Mouse (Mus musculus) lung, embryonic 16.5 days (tissue): ENCODE results near the gene Kctd8. TPM values are rescaled to one million over a fixed set of nuclear protein-coding genes. Genes with fewer than 3 reads are reported as not detected.
"Not testable (repeated sequence)": the region's sequence is repeated elsewhere in the genome, so short reads cannot be mapped to it uniquely, and the experiment has no call there.

Experiments used
- ATAC-seq: fragments of 200-750 bp; cut with Nextera tagmentation; 2 replicates; pipeline ENCODE4 v1.8.0; 2017; ENCODE audit warnings: low read depth, mild to moderate bottlenecking, moderate library complexity
- H3K27ac ChIP-seq: fragments of 300-500 bp; sonication (generic); 2 replicates; pipeline ENCODE4 v1.5.1; 2014; ENCODE audit warnings: mild to moderate bottlenecking, control low read depth, low read length
- H3K27me3 ChIP-seq: fragments of 300-500 bp; sonication (generic); 2 replicates; pipeline ENCODE4 v1.6.1; 2014; ENCODE audit warnings: low read depth, low read length, mixed read lengths; ENCODE audit not compliant: control insufficient read depth, insufficient read depth
- H3K36me3 ChIP-seq: fragments of 300-500 bp; sonication (generic); 2 replicates; pipeline ENCODE4 v1.6.1; 2014; ENCODE audit warnings: low read length; ENCODE audit not compliant: control insufficient read depth, insufficient read depth
- H3K4me1 ChIP-seq: fragments of 300-500 bp; sonication (generic); replicated peaks from 2 replicates; pipeline ENCODE4 v1.6.1; 2014; ENCODE audit warnings: low read length, mixed read lengths; ENCODE audit not compliant: control insufficient read depth, insufficient read depth
- H3K4me2 ChIP-seq: fragments of 300-500 bp; sonication (generic); 2 replicates; pipeline ENCODE4 v1.6.1; 2014; ENCODE audit warnings: low read depth, low read length, control low read depth
- H3K4me3 ChIP-seq: fragments of 300-500 bp; sonication (generic); 2 replicates; pipeline ENCODE4 v1.5.1; 2014; ENCODE audit warnings: mild to moderate bottlenecking, low read length, control low read depth
- H3K9ac ChIP-seq: fragments of 300-500 bp; sonication (generic); 2 replicates; pipeline ENCODE4 v1.6.1; 2014; ENCODE audit warnings: low read length, control low read depth
- H3K9me3 ChIP-seq: fragments of 300-500 bp; sonication (generic); 2 replicates; pipeline ENCODE4 v1.6.1; 2016; ENCODE audit warnings: low read length; ENCODE audit not compliant: control insufficient read depth
- WGBS: fragments of 180-500 bp; shearing (Covaris S2); extraction: QIAGEN DNeasy Blood & Tissue Kit; methylation state at CpG from one replicate; pipeline ENCODE4 v1.1.7; 2014; 5-methylcytosine and 5-hydroxymethylcytosine counted together
- polyA plus RNA-seq: library from polyadenylated mRNA; unstranded; fragments of >200 nt; fragmentation: Nextera tagmentation; extraction: Ambion mirVana; gene quantifications from 2 replicates; pipeline ENCODE4 v1.2.1, GENCODE M21; 2015

Gene Kctd8
- polyA plus RNA-seq, 1 experiment from 2014 or later = 3.3 TPM

- no peak overlapping the region for H3K4me3 ChIP-seq
- WGBS = 77% methylated on average over 7 of the region's 7 CpGs
- H3K36me3 ChIP-seq = no peaks in the 10 kb centered on the region
- H3K4me1 ChIP-seq = no peaks in the 10 kb centered on the region
- no peaks in the 10 kb centered on the region for H3K9me3 ChIP-seq
- no peak overlapping the region for H3K9ac ChIP-seq
- no peak for ATAC-seq
- no peak overlapping the region for H3K4me2 ChIP-seq
- H3K27ac ChIP-seq = no peak overlapping the region
- no peaks in the 10 kb centered on the region for H3K27me3 ChIP-seq
These were observed 28.9 kb downstream of the Kctd8 start for GRCm38 (mm10) chr5:69312611-69313010.

DNA sequence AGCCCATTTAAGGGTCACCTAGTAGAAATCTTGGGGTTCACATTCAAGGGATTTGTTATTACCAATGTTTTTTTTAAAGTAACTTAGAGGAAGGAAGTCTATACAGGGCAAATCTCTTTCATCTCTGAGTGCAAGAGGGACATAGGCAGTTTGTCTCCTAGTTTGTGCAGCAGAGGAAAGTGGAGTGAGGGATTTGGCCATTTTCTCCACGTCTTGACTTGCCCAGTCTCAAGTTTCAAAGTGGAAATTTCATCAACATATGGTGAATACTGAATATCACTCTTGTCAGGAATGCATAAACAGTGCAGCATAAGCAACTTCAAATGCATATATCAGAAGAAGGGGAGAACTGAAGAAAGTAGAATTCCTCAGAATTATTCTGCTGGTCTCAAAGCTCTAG, 39.8 kb downstream of the Kctd8 start:
- H3K9me3 ChIP-seq = no peaks in the 10 kb centered on the region
- no peaks in the 10 kb centered on the region for H3K4me1 ChIP-seq
- no peaks in the 10 kb centered on the region for H3K36me3 ChIP-seq
- H3K27me3 ChIP-seq = no peaks in the 10 kb centered on the region
- 7% methylated on average over 1 of the region's 1 CpGs for WGBS
- no peak overlapping the region for H3K4me2 ChIP-seq
- H3K4me3 ChIP-seq = no peak overlapping the region
- H3K27ac ChIP-seq = no peak overlapping the region
- peak; percentile 38; the same call in 1 of the 2 replicates for ATAC-seq
- H3K9ac ChIP-seq = no peak overlapping the region

DNA sequence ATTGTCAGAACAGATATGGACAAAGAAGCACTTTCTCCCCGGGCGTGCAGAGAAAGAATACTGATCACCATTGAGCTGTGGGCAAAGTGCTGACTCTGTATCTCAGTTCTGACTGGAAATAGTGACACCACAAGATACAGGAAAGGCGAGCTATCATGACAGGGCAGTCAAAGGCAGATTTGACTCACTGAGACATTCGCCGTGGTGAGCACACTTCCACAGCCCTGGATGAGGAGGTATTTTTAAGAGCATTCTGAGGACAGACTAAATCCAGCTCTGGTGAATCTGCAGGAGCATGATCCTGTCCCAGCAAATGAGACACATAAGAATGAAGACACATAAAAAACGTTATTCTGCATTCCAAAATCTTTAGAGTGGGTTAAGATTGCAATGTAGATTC, 49.1 kb downstream of the Kctd8 start:
- no peaks in the 10 kb centered on the region for H3K4me1 ChIP-seq
- no peak overlapping the region for H3K27ac ChIP-seq
- no peaks in the 10 kb centered on the region for H3K9me3 ChIP-seq
- no peak overlapping the region for H3K4me3 ChIP-seq
- no peak overlapping the region for H3K9ac ChIP-seq
- no peaks in the 10 kb centered on the region for H3K27me3 ChIP-seq
- WGBS = 64% methylated on average over 6 of the region's 6 CpGs
- ATAC-seq = no peak
- H3K4me2 ChIP-seq = no peak overlapping the region
- H3K36me3 ChIP-seq = no peaks in the 10 kb centered on the region

DNA sequence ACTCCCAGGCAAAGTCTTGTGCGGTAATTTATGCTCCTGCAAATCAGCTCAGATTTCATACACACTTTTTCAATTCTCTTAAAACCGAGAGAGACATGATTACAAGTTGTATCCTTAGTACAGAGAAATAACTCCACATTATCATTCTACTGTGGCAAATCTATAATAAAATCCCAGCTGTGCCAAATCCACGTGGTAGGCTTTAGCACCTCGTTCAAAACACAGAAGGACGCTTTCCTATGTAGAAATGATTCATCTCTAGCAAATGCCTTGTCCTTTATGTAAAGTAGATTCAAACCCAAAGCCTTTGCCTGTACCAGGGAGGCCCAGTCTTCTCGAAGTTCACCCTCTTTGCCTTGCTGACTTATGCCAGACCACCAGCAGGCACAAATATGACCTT, 57.1 kb downstream of the Kctd8 start:
- ATAC-seq = no peak
- Histone ChIP-seq H3K27me3 (no peaks in the 10 kb centered on the region), H3K4me2 (no peak overlapping the region), H3K9ac (no peak overlapping the region), H3K36me3 (no peaks in the 10 kb centered on the region), H3K4me1 (no peaks in the 10 kb centered on the region), H3K4me3 (no peak overlapping the region), H3K27ac (no peak overlapping the region), H3K9me3 (no peaks in the 10 kb centered on the region)
- WGBS = 64% methylated on average over 6 of the region's 6 CpGs

DNA sequence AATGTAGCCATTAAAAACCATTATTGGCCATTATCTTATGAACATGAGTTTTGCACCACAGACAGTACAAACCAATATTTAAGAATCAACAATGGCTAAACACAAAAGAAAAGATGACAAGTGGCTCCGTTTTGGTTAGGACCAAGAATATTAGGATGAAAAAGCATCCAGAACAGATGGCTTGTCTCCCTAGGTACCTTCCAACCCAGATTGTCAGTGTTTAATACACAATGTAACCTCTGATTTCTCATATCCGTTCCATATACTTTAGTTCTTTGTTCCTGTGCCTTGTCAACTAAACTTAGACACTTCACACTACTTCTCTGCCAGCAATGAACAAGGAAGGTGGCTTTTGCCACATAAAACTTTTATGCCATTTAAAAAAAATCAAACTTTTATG, 89.1 kb downstream of the Kctd8 start:
- WGBS = 62% methylated on average over 2 of the region's 2 CpGs
- no peak for ATAC-seq
- Histone ChIP-seq H3K9ac (no peak overlapping the region), H3K4me1 (no peaks in the 10 kb centered on the region), H3K9me3 (no peaks in the 10 kb centered on the region), H3K4me3 (no peak overlapping the region), H3K27me3 (no peaks in the 10 kb centered on the region), H3K27ac (no peak overlapping the region), H3K36me3 (no peaks in the 10 kb centered on the region), H3K4me2 (no peak overlapping the region)

- no peaks in the 10 kb centered on the region for H3K36me3 ChIP-seq
- 68% methylated on average over 1 of the region's 1 CpGs for whole genome bisulfite sequencing
- no peak for ATAC-seq
- H3K4me1 ChIP-seq = no peaks in the 10 kb centered on the region
- no peak overlapping the region for H3K27ac ChIP-seq
- H3K9me3 ChIP-seq = no peaks in the 10 kb centered on the region
- no peak overlapping the region for H3K9ac ChIP-seq
- no peak overlapping the region for H3K4me3 ChIP-seq
- H3K4me2 ChIP-seq = no peak overlapping the region
- H3K27me3 ChIP-seq = no peaks in the 10 kb centered on the region
These were observed 99.5 kb downstream of the Kctd8 start for GRCm38 (mm10) chr5:69241931-69242330.

GRCm38 (mm10) chr5:69233560-69233959, 107.9 kb downstream of the Kctd8 start:
- 62% methylated on average over 4 of the region's 4 CpGs for WGBS
- Histone ChIP-seq H3K9me3 (no peaks in the 10 kb centered on the region), H3K27me3 (no peaks in the 10 kb centered on the region), H3K27ac (no peak overlapping the region), H3K4me2 (no peak overlapping the region), H3K4me3 (no peak overlapping the region), H3K9ac (no peak overlapping the region), H3K36me3 (no peaks in the 10 kb centered on the region), H3K4me1 (no peaks in the 10 kb centered on the region)
- no peak for ATAC-seq

- WGBS = 90% methylated on average over 1 of the region's 1 CpGs
- not testable (repeated sequence) for H3K4me3 ChIP-seq, H3K27me3 ChIP-seq, H3K4me2 ChIP-seq, ATAC-seq, H3K27ac ChIP-seq, H3K4me1 ChIP-seq, H3K36me3 ChIP-seq, H3K9ac ChIP-seq, H3K9me3 ChIP-seq
These were observed 109.8 kb downstream of the Kctd8 start for GRCm38 (mm10) chr5:69231649-69232048.

DNA sequence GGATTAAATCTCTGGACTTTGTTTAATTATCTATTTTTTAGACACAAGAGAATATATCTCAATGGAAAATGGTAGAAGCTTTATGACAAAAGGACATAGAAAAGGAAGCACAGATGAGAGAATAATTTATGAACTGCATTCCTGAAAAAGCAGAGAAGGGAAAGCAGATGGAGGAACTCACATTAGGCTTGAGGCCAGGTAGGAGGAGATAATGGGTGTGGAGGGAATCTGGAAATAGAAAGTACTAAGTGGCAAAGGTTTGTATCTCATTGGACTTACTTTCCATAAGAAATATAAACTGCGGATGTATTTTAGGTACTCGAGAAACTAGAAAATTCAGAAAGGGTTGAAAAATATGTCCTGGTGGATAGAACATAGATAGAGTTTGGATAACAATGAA, 114.3 kb downstream of the Kctd8 start:
- Histone ChIP-seq H3K36me3 (no peaks in the 10 kb centered on the region), H3K9ac (no peak overlapping the region), H3K27me3 (no peaks in the 10 kb centered on the region), H3K4me2 (no peak overlapping the region), H3K4me1 (no peaks in the 10 kb centered on the region), H3K27ac (no peak overlapping the region), H3K9me3 (no peaks in the 10 kb centered on the region), H3K4me3 (no peak overlapping the region)
- WGBS = 87% methylated on average over 2 of the region's 2 CpGs
- no peak for ATAC-seq

- Histone ChIP-seq H3K27ac (no peak overlapping the region), H3K4me1 (no peaks in the 10 kb centered on the region), H3K9me3 (no peaks in the 10 kb centered on the region), H3K9ac (no peak overlapping the region), H3K4me2 (no peak overlapping the region), H3K27me3 (no peaks in the 10 kb centered on the region), H3K36me3 (no peaks in the 10 kb centered on the region), H3K4me3 (no peak overlapping the region)
- ATAC-seq = no peak
- 78% methylated on average over 1 of the region's 1 CpGs for WGBS
These were observed 118.9 kb downstream of the Kctd8 start for GRCm38 (mm10) chr5:69222608-69223007.
